Mouse (Mus musculus) midbrain, embryonic 15.5 days (tissue): ENCODE results near the gene Olfr728. TPM values are rescaled to one million over a fixed set of nuclear protein-coding genes. Genes with fewer than 3 reads are reported as not detected.

ENCODE experiments used
- ATAC-seq: fragments of 200-750 bp; cut with Nextera tagmentation; replicated peaks from 2 replicates; pipeline ENCODE4 v1.8.0; 2017; ENCODE audit warnings: moderate TSS enrichment
- H3K27ac ChIP-seq: fragments of 300-500 bp; sonication (generic); 2 replicates; pipeline ENCODE4 v1.5.1; 2015; ENCODE audit warnings: mild to moderate bottlenecking, inconsistent platforms
- H3K27me3 ChIP-seq: fragments of 300-500 bp; sonication (generic); replicated peaks from 2 replicates; pipeline ENCODE4 v1.6.1; 2015; ENCODE audit warnings: inconsistent platforms
- H3K36me3 ChIP-seq: fragments of 300-500 bp; sonication (generic); replicated peaks from 2 replicates; pipeline ENCODE4 v1.6.1; 2015; ENCODE audit warnings: inconsistent platforms
- H3K4me1 ChIP-seq: fragments of 300-500 bp; sonication (generic); 2 replicates; pipeline ENCODE4 v1.6.1; 2015; ENCODE audit warnings: inconsistent platforms
- H3K4me2 ChIP-seq: fragments of 300-500 bp; sonication (generic); 2 replicates; pipeline ENCODE4 v1.6.1; 2015; ENCODE audit warnings: inconsistent platforms, mild to moderate bottlenecking, moderate library complexity
- H3K4me3 ChIP-seq: fragments of 300-500 bp; sonication (generic); 2 replicates; pipeline ENCODE4 v1.5.1; 2015; ENCODE audit warnings: mild to moderate bottlenecking, inconsistent platforms
- H3K9ac ChIP-seq: fragments of 300-500 bp; sonication (generic); 2 replicates; pipeline ENCODE4 v1.6.1; 2015; ENCODE audit warnings: mild to moderate bottlenecking, inconsistent platforms
- H3K9me3 ChIP-seq: fragments of 300-500 bp; sonication (generic); 2 replicates; pipeline ENCODE4 v1.6.1; 2016; ENCODE audit warnings: inconsistent platforms
- WGBS: fragments of 180-500 bp; shearing (Covaris S2); methylation state at CpG from one replicate; pipeline ENCODE4 v1.1.7; 2015; ENCODE audit warnings: mixed read lengths; 5-methylcytosine and 5-hydroxymethylcytosine counted together
- polyA plus RNA-seq: library from polyadenylated mRNA; unstranded; fragments of >200 nt; fragmentation: Nextera tagmentation; extraction: Ambion mirVana; gene quantifications from 2 replicates; pipeline ENCODE4 v1.2.1, GENCODE M21; 2015

The Olfr728 gene
- polyA plus RNA-seq = not detected in 2 replicates

DNA sequence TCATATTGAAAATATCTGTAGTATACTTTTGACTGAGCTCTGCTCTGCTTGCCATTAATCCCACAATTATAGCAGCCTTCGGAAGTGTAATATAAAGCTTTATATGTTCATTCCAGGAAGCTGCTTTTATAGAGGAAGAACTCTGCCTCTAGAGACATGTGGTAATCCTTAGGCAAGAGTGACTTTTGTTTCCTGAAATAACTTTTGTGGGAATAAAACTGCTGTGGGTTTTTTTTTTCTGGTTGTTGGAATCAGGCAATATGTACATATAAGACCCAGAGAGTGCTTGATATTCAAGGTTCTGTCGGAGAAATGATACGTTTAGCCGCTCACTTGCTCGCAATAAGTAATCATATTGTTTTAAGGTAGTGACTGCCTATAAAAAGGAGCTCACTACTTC lies at the start of gene Olfr728:
TSS of gene Olfr728 (minus strand) at position 101 of the 400 bp plus-strand sequence.
- no peaks in the 10 kb centered on the region for H3K36me3 ChIP-seq
- no peak for ATAC-seq
- H3K9ac ChIP-seq = no peak within 1 kb of the TSS
- H3K4me1 ChIP-seq = no peaks in the 10 kb centered on the region
- H3K9me3 ChIP-seq = no peaks in the 10 kb centered on the region
- H3K4me3 ChIP-seq = no peak within 1 kb of the TSS
- no peaks in the 10 kb centered on the region for H3K27me3 ChIP-seq
- H3K27ac ChIP-seq = no peak within 1 kb of the TSS
- H3K4me2 ChIP-seq = no peak within 1 kb of the TSS
- 89% methylated on average over 5 of the region's 5 CpGs for WGBS

DNA sequence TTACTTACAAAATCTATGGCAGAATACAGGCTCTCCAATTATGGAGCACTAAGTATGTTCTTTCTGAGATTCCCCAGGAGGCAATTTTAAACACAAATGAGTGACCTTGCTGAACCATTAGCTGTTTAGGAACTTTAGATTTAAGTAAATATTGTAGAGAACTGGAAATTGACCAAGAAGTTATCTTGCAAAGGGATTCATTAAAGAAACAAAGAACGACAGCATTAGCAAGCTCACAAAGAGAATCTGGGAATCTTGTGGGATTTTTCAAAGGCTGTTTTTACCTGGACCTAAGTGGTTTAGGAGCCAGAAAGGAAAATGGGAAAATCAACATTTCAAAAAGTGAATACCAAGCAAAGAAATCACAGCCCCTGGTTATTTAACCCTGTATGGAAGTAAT lies 45.6 kb upstream of the Olfr728 start, which contains the start of gene Olfr730:
TSS of gene Olfr730 (minus strand) at position 101 of the 400 bp plus-strand sequence.
- Histone ChIP-seq H3K9ac (no peak within 1 kb of the TSS), H3K9me3 (no peaks in the 10 kb centered on the region), H3K36me3 (no peaks in the 10 kb centered on the region), H3K27ac (no peak within 1 kb of the TSS), H3K27me3 (no peaks in the 10 kb centered on the region), H3K4me2 (no peak within 1 kb of the TSS), H3K4me1 (no peaks in the 10 kb centered on the region), H3K4me3 (no peak within 1 kb of the TSS)
- ATAC-seq = no peak
- 76% methylated on average over 1 of the region's 1 CpGs for WGBS

DNA sequence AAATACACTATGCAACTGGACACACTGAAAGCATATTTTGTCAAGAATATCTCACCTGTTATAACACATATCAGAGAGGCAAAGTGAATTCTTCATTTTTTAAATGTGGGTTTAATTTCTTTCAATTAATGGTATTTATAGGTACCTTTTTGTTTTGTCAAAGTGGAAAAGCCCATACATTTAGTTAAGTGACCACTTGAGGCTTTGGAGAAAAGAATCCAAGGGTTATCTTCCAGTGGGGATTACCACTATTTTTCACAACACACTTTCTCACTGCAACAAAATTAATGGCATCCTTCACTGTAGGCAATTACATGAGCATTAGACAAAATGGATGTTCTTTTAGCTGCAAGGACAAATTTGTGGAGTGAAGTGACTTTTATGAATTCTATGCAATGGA lies 10.3 kb upstream of the Olfr728 start, which contains the start of gene Olfr729:
TSS of gene Olfr729 (minus strand) at position 101 of the 400 bp plus-strand sequence.
- ATAC-seq = no peak
- Histone ChIP-seq H3K9ac (no peak within 1 kb of the TSS), H3K4me1 (no peaks in the 10 kb centered on the region), H3K9me3 (no peaks in the 10 kb centered on the region), H3K27ac (no peak within 1 kb of the TSS), H3K27me3 (no peaks in the 10 kb centered on the region), H3K4me2 (no peak within 1 kb of the TSS), H3K36me3 (no peaks in the 10 kb centered on the region), H3K4me3 (no peak within 1 kb of the TSS)

DNA sequence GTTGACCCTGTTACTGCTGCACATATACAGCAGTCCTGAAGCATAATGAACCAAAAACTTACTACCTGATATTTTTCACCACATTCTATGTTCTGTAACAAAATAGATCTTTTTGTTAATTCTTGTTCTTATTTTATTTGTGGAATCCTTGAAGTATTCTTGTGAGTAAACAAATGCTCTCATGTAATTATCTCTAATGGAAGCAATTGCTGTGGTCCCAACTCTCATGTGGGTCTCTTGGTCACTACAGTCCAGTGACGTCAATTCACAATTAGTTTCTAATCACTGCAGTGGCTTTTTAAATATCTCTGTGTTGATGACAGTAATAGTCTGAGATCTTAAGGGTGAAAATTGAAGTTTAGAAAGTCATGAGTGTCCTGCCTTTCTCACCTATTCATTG lies 19.6 kb downstream of the Olfr728 start, which contains the start of gene Olfr727:
TSS of gene Olfr727 (plus strand) at position 301 of the 400 bp plus-strand sequence.
- H3K27ac ChIP-seq = no peak within 1 kb of the TSS
- H3K4me3 ChIP-seq = no peak within 1 kb of the TSS
- WGBS = 88% methylated on average over 1 of the region's 1 CpGs
- H3K27me3 ChIP-seq = no peaks in the 10 kb centered on the region
- H3K36me3 ChIP-seq = no peaks in the 10 kb centered on the region
- no peak within 1 kb of the TSS for H3K9ac ChIP-seq
- no peaks in the 10 kb centered on the region for H3K9me3 ChIP-seq
- H3K4me2 ChIP-seq = no peak within 1 kb of the TSS
- ATAC-seq = no peak
- no peaks in the 10 kb centered on the region for H3K4me1 ChIP-seq

DNA sequence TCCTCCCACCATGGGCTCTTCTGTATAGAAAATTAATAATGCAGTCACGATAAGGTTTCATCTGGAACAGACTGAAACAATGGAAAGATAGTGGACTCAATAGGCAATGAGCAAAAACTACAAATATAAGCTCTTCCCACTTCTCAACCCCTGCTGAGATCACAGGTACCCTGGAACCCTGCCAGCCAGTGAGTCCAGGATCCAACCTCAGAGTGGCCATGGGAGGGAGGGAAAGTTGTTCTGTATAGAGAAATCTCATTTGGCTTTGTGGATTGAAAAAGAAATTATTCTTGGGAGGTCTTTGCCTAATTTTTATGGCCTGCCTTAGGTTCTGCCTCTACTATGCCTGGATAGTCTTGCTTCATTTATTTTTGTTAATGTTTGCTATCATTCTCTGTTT lies 51.6 kb downstream of the Olfr728 start, which contains the start of gene Olfr726:
TSS of gene Olfr726 (minus strand) at position 101 of the 400 bp plus-strand sequence.
- ATAC-seq = no peak
- Histone ChIP-seq H3K4me2 (no peak within 1 kb of the TSS), H3K9me3 (no peaks in the 10 kb centered on the region), H3K4me3 (no peak within 1 kb of the TSS), H3K36me3 (no peaks in the 10 kb centered on the region), H3K27ac (no peak within 1 kb of the TSS), H3K4me1 (no peaks in the 10 kb centered on the region), H3K9ac (no peak within 1 kb of the TSS), H3K27me3 (no peaks in the 10 kb centered on the region)
- 75% methylated on average over 1 of the region's 1 CpGs for WGBS

Other genes starting within 250 kb of the Olfr728 start
- gene Olfr722, start 240.7 kb downstream of the Olfr728 start, polyA plus RNA-seq = not detected in 2 replicates
- not detected in 2 replicates for gene Olfr723, start 210.9 kb downstream of the Olfr728 start, polyA plus RNA-seq
- gene Olfr724, start 179.4 kb downstream of the Olfr728 start, polyA plus RNA-seq = not detected in 2 replicates
- not detected in 2 replicates for gene Olfr725, start 102.3 kb downstream of the Olfr728 start, polyA plus RNA-seq
- not detected in 2 replicates for gene Olfr726, start 51.7 kb downstream of the Olfr728 start, polyA plus RNA-seq
- not detected in 2 replicates for gene Olfr727, start 19.5 kb downstream of the Olfr728 start, polyA plus RNA-seq
- not detected in 2 replicates for gene Olfr729, start 10.2 kb upstream of the Olfr728 start, polyA plus RNA-seq
- gene Olfr730, start 45.5 kb upstream of the Olfr728 start, polyA plus RNA-seq = not detected in 2 replicates
- gene Olfr731, start 99.2 kb upstream of the Olfr728 start, polyA plus RNA-seq = not detected in 2 replicates
- not detected in 2 replicates for gene Olfr732, start 141.5 kb upstream of the Olfr728 start, polyA plus RNA-seq
- gene Olfr733, start 158.8 kb upstream of the Olfr728 start, polyA plus RNA-seq = not detected in 2 replicates
- not detected in 2 replicates for gene Olfr734, start 184.1 kb upstream of the Olfr728 start, polyA plus RNA-seq
- not detected in 2 replicates for gene Olfr735, start 206.2 kb upstream of the Olfr728 start, polyA plus RNA-seq
- not detected in 2 replicates for gene Tlr11, start 215.2 kb upstream of the Olfr728 start, polyA plus RNA-seq
- gene Olfr736, start 238.5 kb upstream of the Olfr728 start, polyA plus RNA-seq = not detected in 2 replicates